Mouse (Mus musculus) limb, embryonic 14.5 days (tissue): ENCODE results near the gene Cxcl10. TPM values are rescaled to one million over a fixed set of nuclear protein-coding genes. Genes with fewer than 3 reads are reported as not detected.
A peak's percentile ranks its signal among the peaks of the same experiment; 100 is the strongest.

Experiments
- ATAC-seq: fragments of 200-750 bp; cut with Nextera tagmentation; 2 replicates; pipeline ENCODE4 v1.8.0; 2017; ENCODE audit warnings: low read depth, moderate number of reproducible peaks, moderate TSS enrichment; ENCODE audit not compliant: low FRiP score
- DNase-seq: peaks from one replicate; pipeline ENCODE4 v3.0.0-alpha.2; 2015; ENCODE audit warnings: low spot score
- H3K27ac ChIP-seq: fragments of 300-500 bp; sonication (generic); replicated peaks from 2 replicates; pipeline ENCODE4 v1.5.1; 2014; ENCODE audit warnings: low read depth, mild to moderate bottlenecking, low read length, moderate library complexity, mixed read lengths
- H3K27me3 ChIP-seq: fragments of 300-500 bp; sonication (generic); 2 replicates; pipeline ENCODE4 v1.6.1; 2014; ENCODE audit warnings: low read length, mixed read lengths; ENCODE audit not compliant: control insufficient read depth, insufficient read depth
- H3K36me3 ChIP-seq: fragments of 300-500 bp; sonication (generic); 2 replicates; pipeline ENCODE4 v1.6.1; 2014; ENCODE audit warnings: mild to moderate bottlenecking, low read length, moderate library complexity, mixed read lengths; ENCODE audit not compliant: control insufficient read depth, insufficient read depth
- H3K4me1 ChIP-seq: fragments of 300-500 bp; sonication (generic); 2 replicates; pipeline ENCODE4 v1.6.1; 2014; ENCODE audit warnings: antibody characterized with exemption, low read length, mixed read lengths; ENCODE audit not compliant: control insufficient read depth, insufficient read depth
- H3K4me2 ChIP-seq: fragments of 300-500 bp; sonication (generic); replicated peaks from 2 replicates; pipeline ENCODE4 v1.6.1; 2014; ENCODE audit warnings: low read depth, mild to moderate bottlenecking, low read length, moderate library complexity; ENCODE audit not compliant: severe bottlenecking
- H3K4me3 ChIP-seq: fragments of 300-500 bp; sonication (generic); replicated peaks from 2 replicates; pipeline ENCODE4 v1.5.1; 2014; ENCODE audit warnings: low read length
- H3K9ac ChIP-seq: fragments of 300-500 bp; sonication (generic); 2 replicates; pipeline ENCODE4 v1.6.1; 2014; ENCODE audit warnings: mild to moderate bottlenecking, low read depth, low read length, moderate library complexity; ENCODE audit not compliant: severe bottlenecking
- H3K9me3 ChIP-seq: fragments of 300-500 bp; sonication (generic); 2 replicates; pipeline ENCODE4 v1.6.1; 2016; ENCODE audit warnings: low read length; ENCODE audit not compliant: control insufficient read depth
- POLR2A ChIP-seq: fragments of 200-500 bp; IDR thresholded peaks from 2 replicates; pipeline ENCODE4 v1.8.0; 2012; ENCODE audit warnings: inconsistent platforms, mild to moderate bottlenecking, moderate library complexity, borderline replicate concordance; ENCODE audit not compliant: insufficient read depth, insufficient read length; ENCODE audit errors: extremely low read depth
- WGBS: fragments of 180-500 bp; shearing (Covaris S2); extraction: QIAGEN DNeasy Blood & Tissue Kit; methylation state at CpG from one replicate; pipeline ENCODE4 v1.1.7; 2014; 5-methylcytosine and 5-hydroxymethylcytosine counted together
- polyA plus RNA-seq, 2 experiments: library from polyadenylated mRNA; depleted of rRNA in 1 of 2; stranded (reverse) in 1 of 2; unstranded in 1 of 2; fragments of >200 nt; fragmentation: Nextera tagmentation in 1 of 2; extraction: Ambion mirVana in 1 of 2; gene quantifications; 2 replicates each; pipeline versions ENCODE4 v1.2.1 to v1.2.3; 2012 to 2014

The Cxcl10 gene
- polyA plus RNA-seq, 2 experiments, result 0.51 to 1.4 TPM

DNA sequence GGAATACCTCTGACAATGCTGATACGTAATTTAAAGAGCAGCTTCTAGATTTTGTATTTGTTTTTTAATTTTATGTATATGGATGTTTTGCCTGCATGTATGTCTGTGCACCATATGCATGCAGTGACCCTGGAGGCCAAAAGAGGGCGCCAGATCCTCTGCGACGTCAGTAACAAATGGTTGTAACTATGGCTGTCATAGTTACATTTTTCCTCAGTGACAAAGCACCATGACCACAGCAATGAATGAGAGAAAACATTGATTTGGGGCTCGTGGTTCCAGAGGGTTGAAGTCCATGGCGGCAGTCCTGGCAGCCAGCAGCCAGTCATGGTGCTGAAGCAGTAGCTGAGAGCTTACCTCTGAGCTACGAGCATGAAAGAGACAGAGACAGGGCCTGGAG, 36.2 kb upstream of the Cxcl10 start:
- H3K36me3 ChIP-seq, result no peaks in the 10 kb centered on the region
- no peak for ATAC-seq
- no peaks in the 10 kb centered on the region for H3K9me3 ChIP-seq
- DNase-seq, result no peak
- H3K27ac ChIP-seq, result no peak overlapping the region
- no peaks in the 10 kb centered on the region for H3K27me3 ChIP-seq
- 45% methylated on average over 7 of the region's 7 CpGs for WGBS
- no peak for TF ChIP-seq POLR2A
- peaks cover 6% of the 10 kb centered on the region; the same call in 1 of the 2 replicates for H3K4me1 ChIP-seq
- H3K4me2 ChIP-seq, result no peak overlapping the region
- H3K9ac ChIP-seq, result no peak overlapping the region
- H3K4me3 ChIP-seq, result no peak overlapping the region

DNA sequence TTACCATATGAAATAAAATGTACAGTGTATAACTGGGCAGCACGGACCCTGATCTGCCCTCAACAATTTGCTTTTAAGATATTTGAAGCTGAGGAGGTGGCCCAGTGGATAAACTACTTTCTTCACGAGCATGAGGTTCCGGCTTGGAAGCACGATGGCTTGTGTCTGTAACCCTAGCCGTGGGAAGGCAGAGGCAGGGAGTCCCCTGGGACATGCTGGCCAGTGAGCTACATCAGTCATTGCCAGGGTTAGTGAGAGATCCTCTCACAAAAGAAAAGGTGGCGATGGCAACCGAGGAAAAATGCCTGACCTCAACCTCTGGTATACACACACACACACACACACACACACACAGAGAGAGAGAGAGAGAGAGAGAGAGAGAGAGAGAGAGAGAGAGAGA, 35.1 kb upstream of the Cxcl10 start:
- H3K4me1 ChIP-seq, result peaks cover under 1% of the 10 kb centered on the region; the same call in 1 of the 2 replicates
- no peak overlapping the region for H3K27ac ChIP-seq
- H3K9me3 ChIP-seq, result no peaks in the 10 kb centered on the region
- ATAC-seq (no peak), DNase-seq (no peak)
- no peak overlapping the region for H3K4me3 ChIP-seq
- no peaks in the 10 kb centered on the region for H3K36me3 ChIP-seq
- no peaks in the 10 kb centered on the region for H3K27me3 ChIP-seq
- whole genome bisulfite sequencing, result 63% methylated on average over 7 of the region's 7 CpGs
- no peak overlapping the region for H3K9ac ChIP-seq
- TF ChIP-seq POLR2A, result no peak
- no peak overlapping the region for H3K4me2 ChIP-seq

DNA sequence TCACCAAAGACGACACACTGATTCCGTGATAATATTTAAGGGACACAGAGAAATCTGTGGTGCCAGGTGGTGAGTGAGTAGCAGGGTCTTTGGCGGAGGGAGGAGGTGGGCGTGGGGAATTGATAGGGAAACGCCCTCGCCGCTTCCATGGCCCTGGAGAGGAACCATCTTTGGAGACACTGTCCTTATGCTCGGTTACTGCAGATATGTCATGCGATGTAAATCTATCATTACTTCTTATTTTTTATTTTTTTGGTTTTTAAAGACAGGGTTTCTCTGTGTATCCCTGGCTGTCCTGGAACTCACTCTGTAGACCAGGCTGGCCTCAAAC, 33.6 kb upstream of the Cxcl10 start:
- Histone ChIP-seq H3K9ac (no peak overlapping the region), H3K4me2 (no peak overlapping the region), H3K9me3 (no peaks in the 10 kb centered on the region), H3K4me1 (0 out of 2 replicates have a peak, but pooled peaks cover 3% of the 10 kb centered on the region), H3K27ac (no peak overlapping the region), H3K4me3 (no peak overlapping the region), H3K36me3 (no peaks in the 10 kb centered on the region), H3K27me3 (no peaks in the 10 kb centered on the region)
- ATAC-seq, result no peak
- no peak for DNase-seq
- 61% methylated on average over 9 of the region's 9 CpGs for WGBS
- TF ChIP-seq POLR2A, result no peak

DNA sequence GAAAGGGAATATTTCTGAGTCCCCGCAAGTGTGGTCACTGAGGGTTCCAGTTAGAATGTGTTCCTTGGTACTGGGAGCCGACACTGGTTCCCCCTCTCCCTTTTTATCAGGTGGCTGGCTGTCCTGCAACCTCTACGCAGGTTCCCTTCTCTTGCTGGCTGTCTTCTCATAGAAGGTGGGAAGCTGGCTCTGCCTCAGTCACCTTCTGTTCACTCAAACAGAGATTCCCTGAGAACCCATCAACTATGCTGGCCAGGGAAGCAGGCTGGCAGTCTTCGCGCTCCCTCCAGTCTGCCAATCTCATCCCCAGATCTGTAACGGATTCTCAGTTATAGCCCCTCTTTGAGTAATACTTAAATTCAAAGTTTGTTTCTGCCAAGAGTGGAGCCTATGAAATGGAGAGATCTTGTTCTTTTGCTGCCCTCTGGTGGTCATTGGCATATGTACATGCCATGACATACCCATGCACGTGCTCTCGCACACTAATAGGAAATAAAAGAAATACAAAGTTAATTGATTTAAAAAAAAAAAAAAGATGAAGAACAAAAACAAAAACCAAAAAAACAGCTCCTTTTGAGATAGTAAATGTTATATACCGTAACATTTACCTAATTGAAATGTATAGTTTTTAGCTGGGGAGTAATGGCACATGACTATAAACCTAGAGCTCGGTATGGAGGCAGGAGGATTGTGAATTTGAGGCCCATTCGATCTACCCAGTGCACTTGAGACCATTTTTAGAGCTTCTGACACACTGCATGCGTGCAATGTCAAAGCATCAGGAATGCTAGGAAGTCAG, 33.1 kb upstream of the Cxcl10 start:
- H3K36me3 ChIP-seq, result no peaks in the 10 kb centered on the region
- no peak overlapping the region for H3K4me2 ChIP-seq
- no peak for TF ChIP-seq POLR2A
- no peak overlapping the region for H3K27ac ChIP-seq
- no peaks in the 10 kb centered on the region for H3K27me3 ChIP-seq
- no peak overlapping the region for H3K4me3 ChIP-seq
- H3K9me3 ChIP-seq, result no peaks in the 10 kb centered on the region
- 0 out of 2 replicates have a peak, but pooled peaks cover 3% of the 10 kb centered on the region for H3K4me1 ChIP-seq
- ATAC-seq (peak; percentile 81), DNase-seq (peak; percentile 90)
- no peak overlapping the region for H3K9ac ChIP-seq
- WGBS, result 38% methylated on average over 12 of the region's 12 CpGs

DNA sequence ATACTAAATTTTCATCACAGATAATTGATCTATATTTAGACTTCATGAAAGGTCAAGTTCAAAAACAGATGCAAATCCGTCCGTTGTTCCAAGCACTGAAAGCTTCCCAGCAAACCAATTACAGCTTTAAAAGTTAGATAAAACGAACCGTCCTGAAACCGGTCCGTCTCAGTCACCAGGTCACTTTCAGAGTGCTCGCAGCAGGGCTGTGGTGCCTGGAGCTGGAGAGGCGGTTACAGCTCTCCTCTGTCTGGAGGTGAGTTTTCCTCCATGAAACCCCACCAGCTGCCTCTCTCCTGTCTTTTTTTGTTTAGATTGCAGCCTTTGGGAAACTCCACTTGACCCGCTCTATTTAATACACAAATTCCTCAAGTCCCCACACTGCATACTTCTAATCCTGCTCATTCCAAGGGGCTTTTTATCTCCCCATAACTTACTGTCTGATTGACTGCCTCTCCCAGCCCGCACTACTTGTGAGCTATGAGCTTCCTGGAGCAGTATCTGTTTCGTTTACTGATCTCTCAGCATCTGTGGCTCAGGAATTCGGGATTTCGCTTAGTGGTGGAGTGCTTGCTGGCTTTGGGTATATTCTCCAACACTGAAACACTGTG, 28.2 kb upstream of the Cxcl10 start:
- Histone ChIP-seq H3K4me3 (no peak overlapping the region), H3K4me1 (0 out of 2 replicates have a peak, but pooled peaks cover 3% of the 10 kb centered on the region), H3K4me2 (no peak overlapping the region), H3K27ac (no peak overlapping the region), H3K9me3 (no peaks in the 10 kb centered on the region), H3K9ac (no peak overlapping the region), H3K36me3 (no peaks in the 10 kb centered on the region), H3K27me3 (no peaks in the 10 kb centered on the region)
- TF ChIP-seq POLR2A, result no peak
- 28% methylated on average over 13 of the region's 13 CpGs for WGBS
- ATAC-seq, result peak; percentile 42; the same call in 1 of the 2 replicates
- DNase-seq, result no peak
